Mouse (Mus musculus) liver, adult 2 months (tissue): ENCODE measurements around the gene Cd36.

Source experiments
- CTCF ChIP-seq: fragments of 200-500 bp; IDR thresholded peaks from 2 replicates; pipeline ENCODE4 v1.5.1; 2011; ENCODE audit warnings: low read depth, low read length, control low read depth
- POLR2A ChIP-seq: fragments of 200-500 bp; IDR thresholded peaks from 2 replicates; pipeline ENCODE4 v1.6.1; 2011; ENCODE audit warnings: low read length, control low read depth; ENCODE audit not compliant: insufficient read depth; ENCODE audit errors: extremely low read depth

DNA sequence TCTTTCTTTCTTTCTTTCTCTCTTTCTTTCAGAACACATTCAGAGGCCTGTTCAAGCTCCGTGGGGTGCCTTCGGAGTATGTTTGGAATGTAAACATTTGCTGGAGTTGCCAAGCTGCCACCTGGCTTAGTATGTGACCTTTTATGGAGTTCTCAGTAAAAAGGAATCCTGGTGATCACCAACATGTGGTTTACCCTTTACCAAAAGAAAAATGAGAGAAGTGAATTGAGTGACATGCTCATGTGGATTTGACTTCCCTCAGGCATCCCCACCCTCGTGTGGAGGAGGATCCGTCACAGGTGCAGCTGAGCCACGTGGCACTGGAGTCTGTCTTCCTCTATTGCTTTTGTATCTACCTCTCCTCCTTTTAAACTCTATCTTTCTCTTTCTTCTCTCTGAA lies 141.5 kb downstream of the Cd36 start:
- TF ChIP-seq CTCF, result no peak
- TF ChIP-seq POLR2A, result no peak
